Mouse (Mus musculus) erythroblast, embryonic 14.5 days (primary cell): Measurements from ENCODE around the gene Gas1.

Experiments used
- GATA1 ChIP-seq: IDR thresholded peaks from 2 replicates; pipeline ENCODE4 v1.6.1; 2012; ENCODE audit warnings: low read length, inconsistent platforms, mixed read lengths
- TAL1 ChIP-seq: IDR thresholded peaks from 3 replicates; pipeline ENCODE4 v1.6.1; 2012; ENCODE audit warnings: low read length, inconsistent platforms, mixed read lengths

DNA sequence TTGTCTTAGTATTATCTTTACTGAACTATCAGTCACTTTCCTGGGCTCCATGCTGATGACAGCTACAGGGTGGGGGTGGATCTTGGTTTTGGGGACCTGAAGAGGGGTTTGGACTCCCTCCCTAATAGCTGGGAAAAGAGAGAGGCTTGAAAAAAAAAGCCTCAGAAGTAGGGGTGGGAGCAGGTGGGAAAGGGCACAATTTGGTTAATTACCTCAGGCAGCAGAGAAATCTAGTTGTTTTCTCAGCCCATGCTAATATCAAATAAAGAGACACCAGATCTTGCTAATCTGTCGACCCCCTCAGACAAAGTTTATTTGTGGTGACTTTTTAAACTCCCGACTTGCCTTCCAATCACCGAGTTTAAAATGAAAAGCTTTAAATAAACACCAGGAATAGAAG lies 4.0 kb downstream of the Gas1 start:
- TF ChIP-seq GATA1 = no peak
- TF ChIP-seq TAL1 = no peak
